Mouse (Mus musculus): ENCODE measurements around the gene Zfpl1. TPM values are rescaled to one million over a fixed set of nuclear protein-coding genes. Genes with fewer than 3 reads are reported as not detected.

Gene Zfpl1
- polyA plus RNA-seq, 1 experiment from 2014 or later = 85.5 TPM

- under 1% methylated on average over 63 of the region's 63 CpGs for WGBS
- no peaks in the 10 kb centered on the region for H3K27me3 ChIP-seq (ENCODE audit: control insufficient read depth, insufficient read depth, low read length)
- peak within 1 kb of the TSS; percentile 87 for H3K4me2 ChIP-seq (ENCODE audit: low read length)
- ATAC-seq (ENCODE audit: low FRiP score, low TSS enrichment) (peak; percentile 91), DNase-seq (peak; percentile 100)
- peak within 1 kb of the TSS; percentile 79 for H3K9ac ChIP-seq (replicated peaks; ENCODE audit: low read length)
- H3K27ac ChIP-seq (replicated peaks; ENCODE audit: low read depth, low read length) = peak within 1 kb of the TSS; percentile 84
- no peaks in the 10 kb centered on the region for H3K9me3 ChIP-seq (ENCODE audit: control insufficient read depth, low read length)
- H3K36me3 ChIP-seq (ENCODE audit: control insufficient read depth, insufficient read depth, low read length) = peaks cover 40% of the 10 kb centered on the region
- H3K4me3 ChIP-seq (replicated peaks; ENCODE audit: low read depth, low read length) = peak within 1 kb of the TSS; percentile 81
- peaks cover 17% of the 10 kb centered on the region for H3K4me1 ChIP-seq (ENCODE audit: control insufficient read depth, insufficient read depth, low read length)
Measured at GRCm38 (mm10) chr19:6057313-6058096, 27.3 kb downstream of the Zfpl1 start, which contains the start of the genes Mrpl49 and Fau. Mrpl49 (minus strand) TSS chr19:6057785. Fau (plus strand) TSS chr19:6057844.

GRCm38 (mm10) chr19:6056696-6057095 is 28.1 kb downstream of the Zfpl1 start:
- Histone ChIP-seq H3K27me3 (ENCODE audit: control insufficient read depth, insufficient read depth, low read length) (no peaks in the 10 kb centered on the region), H3K27ac (replicated peaks; ENCODE audit: low read depth, low read length) (no peak overlapping the region), H3K9me3 (ENCODE audit: control insufficient read depth, low read length) (no peaks in the 10 kb centered on the region), H3K4me3 (replicated peaks; ENCODE audit: low read depth, low read length) (peak overlapping the region; percentile 81), H3K4me1 (ENCODE audit: control insufficient read depth, insufficient read depth, low read length) (peaks cover 9% of the 10 kb centered on the region), H3K4me2 (ENCODE audit: low read length) (peak overlapping the region; percentile 87), H3K9ac (replicated peaks; ENCODE audit: low read length) (peak overlapping the region; percentile 79), H3K36me3 (ENCODE audit: control insufficient read depth, insufficient read depth, low read length) (peaks cover 48% of the 10 kb centered on the region)
- DNase-seq (no peak), ATAC-seq (ENCODE audit: low FRiP score, low TSS enrichment) (no peak)
- 62% methylated on average over 4 of the region's 4 CpGs for WGBS

- Histone ChIP-seq H3K27ac (replicated peaks; ENCODE audit: low read depth, low read length) (no peak overlapping the region), H3K9ac (replicated peaks; ENCODE audit: low read length) (no peak overlapping the region), H3K4me3 (replicated peaks; ENCODE audit: low read depth, low read length) (no peak overlapping the region), H3K27me3 (ENCODE audit: control insufficient read depth, insufficient read depth, low read length) (no peaks in the 10 kb centered on the region), H3K36me3 (ENCODE audit: control insufficient read depth, insufficient read depth, low read length) (peaks cover 66% of the 10 kb centered on the region), H3K9me3 (ENCODE audit: control insufficient read depth, low read length) (no peaks in the 10 kb centered on the region), H3K4me2 (ENCODE audit: low read length) (no peak overlapping the region), H3K4me1 (ENCODE audit: control insufficient read depth, insufficient read depth, low read length) (peaks cover 9% of the 10 kb centered on the region)
- DNase-seq = no peak
- ATAC-seq (ENCODE audit: low FRiP score, low TSS enrichment) = no peak
- WGBS = 91% methylated on average over 5 of the region's 5 CpGs
Measured at GRCm38 (mm10) chr19:6054296-6054695, 30.5 kb downstream of the Zfpl1 start.

- H3K9me3 ChIP-seq (ENCODE audit: control insufficient read depth, low read length) = no peaks in the 10 kb centered on the region
- ATAC-seq (ENCODE audit: low FRiP score, low TSS enrichment) (no peak), DNase-seq (no peak)
- 88% methylated on average over 7 of the region's 7 CpGs for WGBS
- no peak overlapping the region for H3K4me3 ChIP-seq (replicated peaks; ENCODE audit: low read depth, low read length)
- no peak overlapping the region for H3K27ac ChIP-seq (replicated peaks; ENCODE audit: low read depth, low read length)
- H3K9ac ChIP-seq (replicated peaks; ENCODE audit: low read length) = no peak overlapping the region
- H3K4me1 ChIP-seq (ENCODE audit: control insufficient read depth, insufficient read depth, low read length) = peaks cover 14% of the 10 kb centered on the region
- peaks cover 77% of the 10 kb centered on the region for H3K36me3 ChIP-seq (ENCODE audit: control insufficient read depth, insufficient read depth, low read length)
- no peak overlapping the region for H3K4me2 ChIP-seq (ENCODE audit: low read length)
- no peaks in the 10 kb centered on the region for H3K27me3 ChIP-seq (ENCODE audit: control insufficient read depth, insufficient read depth, low read length)
Measured at GRCm38 (mm10) chr19:6052516-6052915, 32.2 kb downstream of the Zfpl1 start.

GRCm38 (mm10) chr19:6048681-6049410 is 35.9 kb downstream of the Zfpl1 start:
- no peak overlapping the region for H3K9ac ChIP-seq (replicated peaks; ENCODE audit: low read length)
- no peak for ATAC-seq (ENCODE audit: low FRiP score, low TSS enrichment)
- no peak overlapping the region for H3K27ac ChIP-seq (replicated peaks; ENCODE audit: low read depth, low read length)
- no peaks in the 10 kb centered on the region for H3K27me3 ChIP-seq (ENCODE audit: control insufficient read depth, insufficient read depth, low read length)
- H3K4me1 ChIP-seq (ENCODE audit: control insufficient read depth, insufficient read depth, low read length) = peaks cover 18% of the 10 kb centered on the region
- no peak for DNase-seq
- H3K4me3 ChIP-seq (replicated peaks; ENCODE audit: low read depth, low read length) = no peak overlapping the region
- peaks cover 58% of the 10 kb centered on the region for H3K36me3 ChIP-seq (ENCODE audit: control insufficient read depth, insufficient read depth, low read length)
- WGBS = 91% methylated on average over 11 of the region's 11 CpGs
- no peaks in the 10 kb centered on the region for H3K9me3 ChIP-seq (ENCODE audit: control insufficient read depth, low read length)
- H3K4me2 ChIP-seq (ENCODE audit: low read length) = no peak overlapping the region

- no peak for ATAC-seq (ENCODE audit: low FRiP score, low TSS enrichment)
- peak overlapping the region; percentile 88 for H3K4me3 ChIP-seq (replicated peaks; ENCODE audit: low read depth, low read length)
- no peak for DNase-seq
- H3K36me3 ChIP-seq (ENCODE audit: control insufficient read depth, insufficient read depth, low read length) = peaks cover 48% of the 10 kb centered on the region
- H3K4me1 ChIP-seq (ENCODE audit: control insufficient read depth, insufficient read depth, low read length) = peaks cover 18% of the 10 kb centered on the region
- 85% methylated on average over 8 of the region's 8 CpGs for WGBS
- no peaks in the 10 kb centered on the region for H3K27me3 ChIP-seq (ENCODE audit: control insufficient read depth, insufficient read depth, low read length)
- H3K4me2 ChIP-seq (ENCODE audit: low read length) = peak overlapping the region; percentile 97
- no peak overlapping the region for H3K27ac ChIP-seq (replicated peaks; ENCODE audit: low read depth, low read length)
- peak overlapping the region; percentile 86; the same call in 1 of the 2 replicates for H3K9ac ChIP-seq (replicated peaks; ENCODE audit: low read length)
- no peaks in the 10 kb centered on the region for H3K9me3 ChIP-seq (ENCODE audit: control insufficient read depth, low read length)
Measured at GRCm38 (mm10) chr19:6047899-6048166, 36.9 kb downstream of the Zfpl1 start.

- no peaks in the 10 kb centered on the region for H3K9me3 ChIP-seq (ENCODE audit: control insufficient read depth, low read length)
- peaks cover 18% of the 10 kb centered on the region for H3K4me1 ChIP-seq (ENCODE audit: control insufficient read depth, insufficient read depth, low read length)
- peak overlapping the region; percentile 86 for H3K9ac ChIP-seq (replicated peaks; ENCODE audit: low read length)
- H3K27me3 ChIP-seq (ENCODE audit: control insufficient read depth, insufficient read depth, low read length) = no peaks in the 10 kb centered on the region
- peak overlapping the region; percentile 97 for H3K4me2 ChIP-seq (ENCODE audit: low read length)
- peak overlapping the region; percentile 99 for H3K27ac ChIP-seq (replicated peaks; ENCODE audit: low read depth, low read length)
- ATAC-seq (ENCODE audit: low FRiP score, low TSS enrichment) (peak; percentile 14), DNase-seq (no peak)
- 2% methylated on average over 44 of the region's 44 CpGs for WGBS
- peaks cover 43% of the 10 kb centered on the region for H3K36me3 ChIP-seq (ENCODE audit: control insufficient read depth, insufficient read depth, low read length)
- H3K4me3 ChIP-seq (replicated peaks; ENCODE audit: low read depth, low read length) = peak overlapping the region; percentile 88
Measured at GRCm38 (mm10) chr19:6047154-6047898, 37.4 kb downstream of the Zfpl1 start.

GRCm38 (mm10) chr19:6046294-6047153 is 38.2 kb downstream of the Zfpl1 start, which contains the start of gene Syvn1:
Syvn1 (plus strand) TSS chr19:6046576.
- Histone ChIP-seq H3K4me2 (ENCODE audit: low read length) (peak within 1 kb of the TSS; percentile 97), H3K9me3 (ENCODE audit: control insufficient read depth, low read length) (no peaks in the 10 kb centered on the region), H3K27ac (replicated peaks; ENCODE audit: low read depth, low read length) (peak within 1 kb of the TSS; percentile 99), H3K4me3 (replicated peaks; ENCODE audit: low read depth, low read length) (peak within 1 kb of the TSS; percentile 88), H3K9ac (replicated peaks; ENCODE audit: low read length) (peak within 1 kb of the TSS; percentile 86), H3K27me3 (ENCODE audit: control insufficient read depth, insufficient read depth, low read length) (no peaks in the 10 kb centered on the region), H3K36me3 (ENCODE audit: control insufficient read depth, insufficient read depth, low read length) (peaks cover 35% of the 10 kb centered on the region), H3K4me1 (ENCODE audit: control insufficient read depth, insufficient read depth, low read length) (peaks cover 18% of the 10 kb centered on the region)
- peak; percentile 96 for DNase-seq
- WGBS = under 1% methylated on average over 65 of the region's 65 CpGs
- peak; percentile 89 for ATAC-seq (ENCODE audit: low FRiP score, low TSS enrichment)

All from midbrain, embryonic 14.5 days (tissue).